Mouse (Mus musculus) heart, adult 18-20 months (tissue): Measurements from ENCODE around the gene Ing5. TPM values are rescaled to one million over a fixed set of nuclear protein-coding genes. Genes with fewer than 3 reads are reported as not detected.
A peak's percentile ranks its signal among the peaks of the same experiment; 100 is the strongest.
"Not testable (repeated sequence)": the region's sequence is repeated elsewhere in the genome, so short reads cannot be mapped to it uniquely, and the experiment has no call there.

Experiments
- DNase-seq, 2 experiments: peaks; one replicate each; pipeline ENCODE4 v3.0.0; 2021 to 2022; ENCODE audit warnings: mixed read lengths in 1 of 2
- long read RNA-seq, 2 experiments: library from polyadenylated mRNA; stranded (forward); transcript quantifications; one replicate each; pipeline ENCODE4 v2.0.0; 2021
- total RNA-seq, 2 experiments: library from RNA; stranded (reverse); gene quantifications; 2 replicates each; pipeline ENCODE4 v1.2.3; 2021

Ing5 gene
- total RNA-seq, result 10 to 100 TPM; 10.9 to 13.4 TPM
- long read RNA-seq, experiment 1, full-length matches to known transcripts, result 4 of 7 reads
- long read RNA-seq, experiment 1, partial matches to known transcripts, result 0 of 7 reads
- long read RNA-seq, experiment 1, other reads (novel, unspliced or antisense), result 3 of 7 reads
- long read RNA-seq, experiment 2, full-length matches to known transcripts, result 3 of 3 reads
- long read RNA-seq, experiment 2, partial matches to known transcripts, result 0 of 3 reads
- long read RNA-seq, experiment 2, other reads (novel, unspliced or antisense), result 0 of 3 reads

DNA sequence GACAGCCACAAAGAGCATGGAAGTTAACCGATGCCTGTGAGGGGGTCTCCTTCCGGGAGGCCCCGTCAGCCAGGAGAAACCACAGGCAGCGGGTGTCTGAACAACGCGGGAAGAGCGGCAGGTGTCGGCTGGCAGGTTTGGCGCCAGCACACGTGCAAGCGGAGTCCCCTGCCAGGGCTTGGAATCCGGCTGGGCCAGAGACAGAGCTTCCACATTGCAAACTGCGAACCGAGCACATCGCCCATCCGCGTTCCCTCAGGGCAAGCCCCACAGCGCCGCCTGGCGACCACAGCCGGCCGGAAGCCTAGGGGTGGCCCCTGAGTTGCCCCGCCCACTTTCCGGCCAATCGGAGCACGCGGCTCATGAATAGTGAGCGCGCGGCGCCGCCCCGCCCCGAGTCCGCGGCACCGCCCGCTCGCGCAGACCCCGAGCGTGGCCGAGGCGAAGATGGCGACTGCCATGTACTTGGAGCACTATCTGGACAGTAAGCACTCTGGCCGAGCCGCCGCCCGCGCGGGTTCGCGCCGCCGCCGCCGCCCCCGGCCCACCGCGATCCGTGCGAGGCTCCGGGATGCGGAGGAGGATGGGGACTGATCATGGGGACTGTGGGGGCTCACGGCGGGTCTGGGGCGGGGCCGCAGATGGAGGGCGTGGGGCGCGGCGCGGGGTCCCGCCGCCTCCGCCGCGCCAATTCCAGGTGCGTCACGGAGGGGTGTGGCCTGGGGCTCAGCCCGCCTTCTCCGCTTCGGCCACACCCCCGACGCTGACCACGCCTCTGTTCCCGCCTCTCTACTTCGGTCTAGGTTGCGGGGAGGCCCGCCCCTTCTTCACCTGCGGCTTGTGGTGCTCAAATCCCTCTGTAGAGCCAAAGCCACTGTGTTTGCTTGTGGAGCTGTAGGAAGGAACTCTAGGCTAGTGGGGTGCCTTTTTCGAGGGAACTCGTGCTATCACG is at the start of gene Ing5:
Gene Ing5 (plus strand): TSS at position 410 of the 952 bp plus-strand sequence.
- DNase-seq, result peak; percentile 99 to 100

DNA sequence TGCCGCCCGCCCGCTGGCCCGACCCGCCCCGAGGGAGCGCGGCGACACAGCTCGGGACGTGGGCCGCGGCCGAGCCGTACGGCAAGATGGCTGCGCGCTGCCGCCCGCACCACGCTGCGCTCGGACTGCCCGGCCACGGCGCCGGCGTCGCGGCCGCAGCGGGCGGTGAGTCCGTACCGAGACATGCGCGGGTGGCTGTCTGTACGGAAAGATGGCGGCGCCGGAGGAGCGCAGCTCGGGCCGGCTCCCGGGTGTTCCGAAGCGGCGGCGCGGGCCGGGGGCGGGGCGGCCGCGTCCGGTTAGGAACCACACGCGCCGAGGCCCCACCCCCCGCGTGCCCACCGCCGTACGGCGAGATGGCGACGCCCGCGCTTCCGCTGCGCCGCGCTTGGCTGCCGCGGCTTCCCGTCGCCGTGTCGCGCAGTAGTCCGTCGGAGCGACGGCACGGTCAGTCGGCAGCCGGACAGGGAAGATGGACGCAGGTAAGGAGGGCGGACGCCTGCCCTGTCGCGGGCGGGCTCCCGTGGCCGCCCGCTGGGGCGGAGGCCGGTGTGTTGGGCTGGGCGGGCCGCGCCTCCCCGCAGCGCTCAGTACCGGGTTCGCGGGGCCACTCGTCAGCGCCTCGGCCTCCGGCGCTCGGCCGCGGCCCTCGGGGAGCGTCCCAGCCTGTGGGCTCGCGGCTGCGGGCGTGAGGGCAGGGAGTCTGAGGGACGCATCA is 49.0 kb upstream of the Ing5 start, which contains the start of gene Thap4:
Gene Thap4 (minus strand): TSS at position 292 of the 718 bp plus-strand sequence.
- peak; percentile 92 to 95 for DNase-seq

GRCm38 (mm10) chr1:93755291-93755610 is 48.5 kb upstream of the Ing5 start:
- no peak for DNase-seq

- no peak for DNase-seq
These were observed 48.1 kb upstream of the Ing5 start for GRCm38 (mm10) chr1:93755618-93756017.

- no peak for DNase-seq
These were observed 47.6 kb upstream of the Ing5 start for GRCm38 (mm10) chr1:93756154-93756553.

DNA sequence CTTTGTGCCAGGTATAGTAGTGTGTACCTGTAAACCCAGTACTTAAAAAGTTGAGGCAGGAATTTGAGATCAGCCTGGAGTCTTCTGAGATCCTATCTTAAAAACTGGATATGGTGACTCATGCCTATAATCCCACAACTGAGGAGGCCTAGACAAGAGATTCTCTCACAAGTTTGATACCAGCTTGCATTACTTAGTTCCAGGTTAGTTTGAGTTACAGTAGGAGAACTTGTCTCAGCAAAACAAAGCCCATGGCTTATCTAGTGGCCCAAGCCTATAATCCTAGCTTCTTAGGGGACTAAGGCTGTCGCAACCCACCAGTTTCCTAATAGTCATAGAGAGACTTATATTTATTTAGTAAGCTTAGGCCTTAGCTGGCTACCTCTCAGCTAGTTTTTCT is 43.7 kb upstream of the Ing5 start:
- no peak for DNase-seq

DNA sequence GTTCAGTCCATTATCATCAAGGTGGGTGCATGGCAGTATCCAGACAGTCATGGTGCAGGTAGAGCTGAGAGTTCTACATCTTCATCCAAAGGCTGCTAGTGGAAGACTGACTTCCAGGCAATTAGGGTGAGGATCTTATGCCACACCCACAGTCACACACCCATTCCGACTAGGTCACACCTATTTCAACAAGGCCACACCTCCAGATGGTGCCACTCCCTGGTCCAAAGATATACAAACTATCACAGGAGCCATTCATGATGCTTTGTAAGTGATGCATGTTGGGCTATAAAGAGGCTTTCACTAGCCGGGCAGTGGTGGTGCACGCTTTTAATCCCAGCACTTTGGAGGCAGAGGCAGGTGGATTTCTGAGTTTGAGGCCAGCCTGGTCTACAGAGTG is 40.2 kb upstream of the Ing5 start:
- DNase-seq, result not testable (repeated sequence)

DNA sequence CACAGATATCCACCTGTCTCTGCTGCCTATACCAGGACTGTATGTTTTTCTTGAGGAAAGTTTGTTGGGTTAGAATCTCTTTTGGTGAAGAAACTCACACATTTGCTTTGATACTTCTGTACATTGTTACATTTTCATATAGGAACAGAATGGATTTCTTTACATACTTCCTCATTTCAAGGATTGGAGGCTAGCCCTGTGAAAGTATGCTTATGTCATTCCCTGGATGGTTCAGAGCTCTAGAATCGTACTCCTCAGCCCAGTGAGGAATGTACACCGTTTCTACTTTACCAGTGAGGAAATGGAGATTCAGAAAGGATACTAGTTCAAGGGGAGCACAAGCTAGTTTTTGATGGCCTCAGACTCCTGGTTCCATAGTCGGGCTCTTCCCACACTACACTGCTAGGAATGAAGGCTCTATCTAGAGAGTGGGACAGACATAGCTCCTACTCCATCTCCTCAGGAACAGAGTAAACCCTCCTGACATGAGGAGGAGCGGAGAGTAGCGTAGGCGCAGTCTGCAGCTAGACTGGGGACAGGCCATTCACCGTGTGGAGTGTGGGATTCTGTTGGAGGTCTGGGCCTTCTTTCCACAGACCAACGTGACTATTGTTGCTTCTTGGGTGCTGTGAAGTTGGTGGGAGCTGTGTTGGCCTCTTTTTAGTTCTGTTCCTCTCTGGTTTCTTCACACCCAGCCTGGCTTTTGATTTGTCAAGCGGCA is 38.7 kb upstream of the Ing5 start:
- DNase-seq, result no peak

- no peak for DNase-seq
These were observed 36.2 kb upstream of the Ing5 start for GRCm38 (mm10) chr1:93767600-93767999.

GRCm38 (mm10) chr1:93769901-93770300 is 33.9 kb upstream of the Ing5 start:
- peak in 1 of 2 experiments; percentile 4 for DNase-seq

GRCm38 (mm10) chr1:93776686-93777085 is 27.1 kb upstream of the Ing5 start:
- no peak for DNase-seq

DNA sequence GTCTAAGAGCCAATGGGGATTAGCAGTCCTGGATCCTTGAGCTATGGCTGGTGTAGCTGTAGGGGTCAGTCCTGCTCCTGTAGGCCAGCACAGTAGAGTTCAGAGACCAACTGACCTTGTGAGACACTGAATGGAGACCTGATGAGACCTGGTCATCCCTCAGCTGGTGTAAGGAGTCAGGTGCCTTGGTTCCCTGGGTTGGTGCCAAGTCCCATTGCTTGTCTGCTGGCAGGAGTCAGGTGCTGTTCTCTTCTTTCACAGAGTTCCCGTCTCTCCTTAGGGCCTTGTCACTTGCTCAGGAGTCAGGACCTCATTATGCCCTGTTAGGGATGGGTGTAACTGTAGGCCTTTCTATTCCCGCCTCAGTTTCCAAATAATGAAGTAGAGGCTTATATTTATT is 16.9 kb upstream of the Ing5 start:
- DNase-seq, result peak in 1 of 2 experiments; percentile 17

DNA sequence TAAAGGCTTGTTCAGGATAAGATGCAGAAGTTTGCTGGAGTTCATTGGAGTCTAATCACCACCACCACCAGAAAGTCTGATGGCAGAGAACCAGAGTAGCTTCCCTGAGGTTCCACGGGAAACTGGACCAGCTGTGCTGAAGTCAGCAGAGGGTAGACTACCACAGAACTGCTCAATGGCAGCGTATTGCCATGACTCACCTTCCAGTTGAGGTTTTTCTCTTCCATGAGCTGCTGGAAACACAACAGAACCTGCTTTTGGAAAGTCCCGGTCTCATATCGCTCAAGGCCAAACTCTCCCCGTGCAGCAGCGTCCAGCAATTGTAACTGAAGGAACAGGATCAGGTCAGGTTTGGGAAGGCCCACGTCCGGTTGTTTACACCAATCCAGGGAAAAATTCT is 9.2 kb upstream of the Ing5 start:
- no peak for DNase-seq

DNA sequence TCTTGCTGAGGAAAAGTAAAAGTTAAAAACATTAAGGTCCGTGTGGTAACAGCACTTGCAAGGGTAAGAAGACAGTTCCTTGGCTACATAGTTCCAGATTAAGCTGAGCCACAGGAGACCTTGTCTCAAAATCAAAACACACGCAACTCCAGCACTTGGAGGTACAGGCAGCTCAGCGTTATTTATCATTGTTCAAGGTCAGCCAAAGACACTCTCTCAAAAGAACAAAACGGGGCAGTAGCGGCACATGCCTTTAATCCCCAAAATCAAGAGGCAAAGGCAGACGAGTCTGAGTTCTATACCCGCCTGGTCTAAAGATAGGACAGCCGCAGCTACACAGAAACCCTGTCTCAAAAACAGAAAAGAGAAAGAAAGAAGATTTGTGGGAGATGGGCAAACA is 7.9 kb upstream of the Ing5 start:
- no peak for DNase-seq

DNA sequence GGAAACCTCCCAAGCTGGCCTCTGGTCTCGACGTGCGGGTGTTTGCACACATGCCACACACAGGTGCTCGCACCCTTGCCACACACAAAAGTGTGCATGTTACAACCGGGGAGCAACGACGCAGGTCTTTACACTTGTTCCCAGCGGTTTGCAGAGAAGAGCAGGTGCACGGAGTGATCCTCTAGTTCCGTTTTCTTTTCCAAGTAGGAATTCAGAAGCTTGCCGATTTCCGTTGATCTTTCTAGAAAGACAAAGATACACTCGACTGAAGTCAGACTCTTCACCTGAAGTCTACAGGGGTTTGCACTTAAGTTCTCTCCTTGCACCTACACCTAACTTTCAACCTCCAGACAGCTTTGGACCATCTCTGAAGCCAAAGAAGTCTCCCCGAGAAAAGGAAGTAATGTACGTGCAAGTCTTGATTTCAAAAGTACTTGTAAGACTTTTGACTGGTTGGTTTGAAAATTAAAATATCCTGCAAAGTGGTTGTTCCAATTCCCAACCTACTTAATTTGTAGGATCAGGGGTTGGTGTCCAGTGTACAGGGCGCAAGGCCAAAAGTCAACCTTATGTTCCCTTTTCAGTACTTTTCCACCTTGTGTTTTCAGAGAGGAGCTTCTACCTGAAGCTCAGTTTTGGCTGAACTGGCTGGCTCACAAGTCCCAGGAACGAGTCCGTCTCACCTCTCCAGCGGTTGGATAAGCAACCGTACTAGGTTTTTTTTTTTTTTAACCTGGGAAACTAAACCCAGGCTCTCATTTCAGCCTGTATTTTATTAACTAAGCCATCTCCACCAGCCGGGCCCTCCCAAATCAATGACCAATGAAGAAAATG is 2.9 kb upstream of the Ing5 start:
- no peak for DNase-seq

GRCm38 (mm10) chr1:93801741-93802238 is 2.0 kb upstream of the Ing5 start, which contains the start of gene Dtymk:
Dtymk (minus strand) TSS chr1:93801934.
- peak; percentile 94 to 97 for DNase-seq

DNA sequence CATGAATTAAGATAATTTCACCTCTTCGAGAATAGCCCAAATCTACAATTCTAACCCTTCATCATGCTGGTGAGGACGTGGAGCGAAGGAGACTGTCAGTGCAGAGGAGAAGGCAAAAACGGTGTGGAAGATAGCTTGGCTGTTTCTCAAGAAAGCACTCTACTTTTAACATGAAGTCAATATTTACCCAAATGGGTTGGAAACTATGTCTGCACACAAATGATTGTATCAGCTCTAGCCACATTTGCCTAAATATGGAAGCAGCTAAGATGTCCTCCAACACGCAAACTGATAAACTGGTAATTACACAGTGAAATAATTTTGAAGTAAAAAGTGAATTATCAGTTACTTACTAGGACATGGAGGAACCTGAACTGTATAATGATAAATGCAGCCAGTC is 994 bp upstream of the Ing5 start:
- no peak for DNase-seq

DNA sequence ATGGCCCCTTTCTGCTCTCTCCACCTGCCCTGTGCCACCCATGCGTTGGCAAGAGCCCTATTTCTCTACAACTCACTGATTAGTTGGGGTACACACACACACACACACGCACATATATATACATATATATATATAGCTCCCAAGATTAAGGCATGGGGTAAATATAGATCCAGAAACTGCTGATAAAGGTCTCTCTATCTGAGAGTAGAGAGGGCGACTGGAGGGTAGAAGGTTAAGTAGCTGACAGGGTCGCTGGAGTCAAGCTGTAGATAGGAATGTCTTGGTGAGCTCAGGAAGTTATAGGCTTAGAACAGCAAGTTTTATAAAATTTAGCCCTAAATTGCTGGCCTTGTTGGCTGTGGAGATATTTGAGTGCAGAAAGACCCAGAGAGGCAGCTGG is 1.1 kb downstream of the Ing5 start:
- no peak for DNase-seq

DNA sequence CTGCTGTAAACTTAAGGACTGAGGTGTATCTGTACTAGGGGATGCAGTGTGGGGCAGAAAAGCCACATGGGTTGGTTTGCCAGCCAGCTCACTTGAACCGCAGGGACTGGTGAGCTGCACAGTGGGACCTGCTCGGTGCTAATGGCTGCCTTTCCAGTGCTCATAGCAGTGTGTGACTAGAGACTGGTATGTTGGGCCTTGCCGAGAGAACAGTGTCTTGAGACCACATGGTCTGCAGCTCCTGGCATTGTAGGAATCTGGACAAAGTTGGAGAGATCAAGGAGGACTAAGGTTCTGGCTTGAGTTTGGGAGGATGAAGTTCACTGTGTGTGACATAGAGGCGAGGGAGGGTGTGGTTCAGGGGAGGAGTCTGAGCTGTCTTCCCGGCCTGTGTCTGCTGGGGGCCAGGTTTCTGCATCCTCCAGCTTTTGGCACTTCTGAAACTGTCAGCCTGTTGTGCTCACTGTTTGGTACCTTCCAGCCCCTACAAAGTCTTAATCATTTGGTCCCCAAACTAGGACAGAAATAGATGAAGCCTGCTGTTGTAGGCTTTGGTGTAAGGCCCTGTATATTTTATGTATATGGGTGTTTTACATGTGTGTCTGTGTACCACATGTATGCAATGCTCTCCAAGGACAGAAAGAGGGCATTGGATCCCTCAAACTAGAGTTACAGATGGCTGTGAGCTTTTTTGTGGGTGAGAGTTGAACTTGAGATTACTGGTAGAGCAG is 1.6 kb downstream of the Ing5 start:
- DNase-seq, result no peak

DNA sequence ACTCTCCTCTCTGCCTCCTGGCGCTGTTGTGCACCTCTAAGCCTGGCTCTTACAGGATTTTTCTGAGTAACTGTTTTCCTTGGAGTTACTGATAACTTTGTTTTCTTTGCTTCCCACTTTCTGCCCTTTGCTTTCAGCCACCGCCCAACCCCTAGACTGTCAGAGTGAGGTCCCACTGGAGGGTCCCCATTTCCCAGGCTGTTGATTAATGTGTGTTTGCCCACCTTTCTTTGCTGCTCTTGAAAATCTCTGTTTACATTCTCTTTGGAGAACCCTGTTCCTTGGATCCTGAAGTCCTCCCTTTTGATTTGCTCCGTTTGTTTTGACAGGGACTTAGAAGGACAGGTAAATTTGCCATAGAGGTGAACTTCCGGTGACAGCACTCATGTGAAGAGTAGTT is 5.1 kb downstream of the Ing5 start:
- DNase-seq, result no peak
